ENCODE assay signal across 23 mouse cellular contexts in genomic region chr13:112223616-112224015, GRCm38 (mm10).
DNase-seq lines count a peak whose midpoint lies in the region; ATAC-seq and TF ChIP-seq lines count a peak whose summit lies in the region.
"Had no signal": no experiment of that assay in that cellular context is flagged by ENCODE, and none has a peak within 500 bp of the region (broad histone marks: within the 10 kb centered on the region; RNA-seq: fewer than 3 reads in every experiment).

No protein-coding gene starts in this region.

- H3K36me3 ChIP-seq in kidney, embryonic 16.5 days (ENCODE audit: insufficient read depth, low read length): no peaks in the 10 kb centered on the region
- H3K36me3 ChIP-seq: embryonic facial prominence, embryonic 10.5 days; forebrain, embryonic 15.5 days; heart, embryonic 10.5 days; hindbrain, embryonic 12.5 days; limb, embryonic 12.5 days; midbrain, embryonic 12.5 days; neural tube, embryonic 15.5 days had no signal

- H3K4me1 ChIP-seq in kidney, embryonic 16.5 days (ENCODE audit: insufficient read depth, low read length): 0 out of 2 replicates have a peak, but pooled peaks cover under 1% of the 10 kb centered on the region
- H3K4me1 ChIP-seq in lung, adult 2 months (ENCODE audit: control insufficient read depth, insufficient read depth, low read length): no peaks in the 10 kb centered on the region
- peaks cover 18% of the 10 kb centered on the region for H3K4me1 ChIP-seq in olfactory bulb, adult 2 months (ENCODE audit: control insufficient read depth, insufficient read depth, low read length)
- H3K4me1 ChIP-seq: embryonic facial prominence, embryonic 10.5 days; forebrain, embryonic 15.5 days; hindbrain, embryonic 12.5 days; limb, embryonic 12.5 days; midbrain, embryonic 12.5 days; neural tube, embryonic 15.5 days had no signal

- no peaks in the 10 kb centered on the region for H3K27me3 ChIP-seq in kidney, embryonic 16.5 days (ENCODE audit: insufficient read depth, low read length)
- H3K27me3 ChIP-seq: forebrain, embryonic 15.5 days; hindbrain, embryonic 12.5 days; limb, embryonic 12.5 days; midbrain, embryonic 12.5 days; neural tube, embryonic 15.5 days had no signal

- no peak for ATAC-seq in kidney, embryonic 16.5 days (ENCODE audit: low FRiP score, low TSS enrichment)
- ATAC-seq: forebrain, embryonic 15.5 days; intestine, postnatal 0 days; liver, postnatal 0 days had no signal

- no peak overlapping the region for H3K4me2 ChIP-seq in kidney, embryonic 16.5 days (replicated peaks; ENCODE audit: low read depth, low read length)
- H3K4me2 ChIP-seq: forebrain, embryonic 15.5 days; hindbrain, embryonic 12.5 days; limb, embryonic 12.5 days; liver, embryonic 11.5 days; midbrain, embryonic 12.5 days; neural tube, embryonic 15.5 days had no signal

- H3K4me3 ChIP-seq in kidney, embryonic 16.5 days (ENCODE audit: low read length): no peak overlapping the region
- H3K4me3 ChIP-seq in lung, adult 2 months (replicated peaks; ENCODE audit: extremely low read depth, low read depth, low read length): no peak overlapping the region
- no peak overlapping the region for H3K4me3 ChIP-seq in olfactory bulb, adult 2 months (ENCODE audit: insufficient read depth, low read depth, low read length)
- H3K4me3 ChIP-seq: embryonic facial prominence, embryonic 10.5 days; forebrain, embryonic 15.5 days; heart, embryonic 10.5 days; hindbrain, embryonic 12.5 days; layer of hippocampus, adult 2 months; limb, embryonic 12.5 days; midbrain, embryonic 12.5 days; neural tube, embryonic 15.5 days had no signal

- DNase-seq in cerebellum, postnatal 10 days: peak; percentile 58 to 66
- no peak for DNase-seq in cerebellum, adult 11 months
- DNase-seq in kidney, postnatal 10 days: peak; percentile 73
- DNase-seq in lung, postnatal 10 days: peak; percentile 75
- no peak for DNase-seq in lung, adult 2 months
- DNase-seq: cerebellum, adult 9-10 months; liver, postnatal 0 days; right cerebral cortex, postnatal 14 days; thymus, adult 2 months had no signal

- 86% methylated on average over 2 of the region's 2 CpGs for whole genome bisulfite sequencing in kidney, embryonic 16.5 days
- 65% methylated on average over 2 of the region's 2 CpGs for WGBS in lung, adult 2 months
- WGBS in olfactory bulb, adult 2 months: 70% methylated on average over 2 of the region's 2 CpGs

- no peak overlapping the region for H3K9ac ChIP-seq in kidney, embryonic 16.5 days (replicated peaks; ENCODE audit: low read length)
- H3K9ac ChIP-seq: forebrain, embryonic 15.5 days; hindbrain, embryonic 12.5 days; limb, embryonic 12.5 days; liver, postnatal 0 days; midbrain, embryonic 12.5 days; neural tube, embryonic 15.5 days had no signal

- H3K9me3 ChIP-seq in kidney, embryonic 16.5 days (ENCODE audit: low read length): no peaks in the 10 kb centered on the region
- H3K9me3 ChIP-seq: embryonic facial prominence, embryonic 10.5 days; forebrain, embryonic 15.5 days; heart, embryonic 10.5 days; hindbrain, embryonic 12.5 days; midbrain, embryonic 12.5 days; neural tube, embryonic 15.5 days had no signal

- H3K27ac ChIP-seq in kidney, embryonic 16.5 days (ENCODE audit: low read length): no peak overlapping the region
- H3K27ac ChIP-seq in olfactory bulb, adult 2 months (ENCODE audit: insufficient read depth, low read depth, low read length): 0 out of 2 replicates have a peak overlapping the region, but pooled peaks have one; percentile 6
- H3K27ac ChIP-seq: embryonic facial prominence, embryonic 10.5 days; forebrain, embryonic 15.5 days; heart, embryonic 10.5 days; hindbrain, embryonic 12.5 days; kidney, postnatal 0 days; layer of hippocampus, adult 2 months; limb, embryonic 12.5 days; midbrain, embryonic 12.5 days; neural tube, embryonic 15.5 days; stomach, postnatal 0 days had no signal

- TF ChIP-seq POLR2A in lung, adult 2 months (IDR thresholded peaks at IDR 0.05; ENCODE audit: borderline replicate concordance, extremely low read depth, low read depth, low read length): no peak
- TF ChIP-seq POLR2A in olfactory bulb, adult 2 months (IDR thresholded peaks at IDR 0.05; ENCODE audit: insufficient read depth, low read depth, low read length): no peak

- TF ChIP-seq CTCF in lung, adult 2 months (IDR thresholded peaks at IDR 0.05; ENCODE audit: insufficient read depth, low read length): no peak
- TF ChIP-seq CTCF in olfactory bulb, adult 2 months (IDR thresholded peaks at IDR 0.05; ENCODE audit: insufficient read depth, low read depth, low read length): no peak

Comparison
In these comparisons a context has a peak if more than half of its experiments do, and no peak if none do; other contexts are left out.
1. DNase-seq: peak in cerebellum, postnatal 10 days (2 of 2), kidney, postnatal 10 days (single experiment) and lung, postnatal 10 days (single experiment); none in cerebellum, adult 11 months (single experiment) and lung, adult 2 months (single experiment).